ENCODE assay signal across 9 mouse cellular contexts in the genomic region with DNA sequence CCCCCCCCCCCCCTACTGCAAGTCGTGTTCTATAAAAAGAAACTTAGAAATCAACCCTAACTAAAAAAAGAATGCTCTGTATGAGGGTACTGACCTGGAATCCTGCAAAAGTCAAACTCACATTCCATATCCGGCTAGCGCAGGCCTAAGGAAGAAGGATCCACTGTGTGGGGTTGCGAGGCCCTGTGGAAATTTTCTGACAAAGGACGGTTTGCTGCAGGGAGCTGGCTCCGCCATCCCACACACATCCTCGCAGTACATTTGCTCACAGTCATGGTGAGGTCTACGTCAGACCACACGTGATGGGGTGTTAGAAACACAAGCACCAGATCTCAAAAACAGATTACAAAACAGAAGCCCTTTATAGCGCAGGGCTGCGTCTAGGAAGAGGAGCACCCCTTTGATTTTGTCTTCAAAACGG. TPM values are rescaled to one million over a fixed set of nuclear protein-coding genes. Genes with fewer than 3 reads are reported as not detected.
A peak's percentile ranks its signal among the peaks of the same experiment; 100 is the strongest.
DNase-seq lines count a peak whose midpoint lies in the region; ATAC-seq lines count a peak whose summit lies in the region.
"Had no signal": no experiment of that assay in that cellular context is flagged by ENCODE, and none has a peak within 500 bp of the region (broad histone marks: within the 10 kb centered on the region; RNA-seq: fewer than 3 reads in every experiment).

No protein-coding gene starts in this region.

- WGBS in limb, embryonic 15.5 days: 56% methylated on average over 12 of the region's 12 CpGs
- WGBS in forebrain, embryonic 16.5 days: 80% methylated on average over 12 of the region's 12 CpGs

- peaks cover 10% of the 10 kb centered on the region; the same call in 1 of the 2 replicates for H3K4me1 ChIP-seq in limb, embryonic 15.5 days
- no peaks in the 10 kb centered on the region for H3K4me1 ChIP-seq in forebrain, embryonic 16.5 days (replicated peaks; ENCODE audit: control insufficient read depth, insufficient read depth, low read length)

- H3K36me3 ChIP-seq in limb, embryonic 15.5 days: peaks cover 12% of the 10 kb centered on the region; the same call in 1 of the 2 replicates
- H3K36me3 ChIP-seq in forebrain, embryonic 16.5 days (ENCODE audit: control insufficient read depth, insufficient read depth): 0 out of 2 replicates have a peak, but pooled peaks cover 5% of the 10 kb centered on the region

- ATAC-seq in frontal cortex, adult (ENCODE audit: low TSS enrichment): peak; percentile 90
- peak; percentile 96 for ATAC-seq in CD4-positive, CD25-positive, alpha-beta regulatory T cell, adult 4 months
- ATAC-seq in inflammation-experienced regulatory T-cells, adult 6 months: peak; percentile 95
- ATAC-seq in limb, embryonic 15.5 days (ENCODE audit: insufficient number of reproducible peaks, low FRiP score, low TSS enrichment, low read depth): no peak
- ATAC-seq in forebrain, embryonic 16.5 days: no peak

- peak overlapping the region; percentile 44 for H3K27ac ChIP-seq in limb, embryonic 15.5 days
- H3K27ac ChIP-seq in forebrain, embryonic 16.5 days (ENCODE audit: low read length): no peak overlapping the region
- H3K27ac ChIP-seq: liver, embryonic 13.5 days had no signal

- no peak for DNase-seq in frontal cortex, postnatal 10 days (ENCODE audit: low spot score in 2 of 2)
- DNase-seq in embryo, embryonic 11 days: no peak
- DNase-seq in MN1 (ENCODE audit: low spot score): no peak
- DNase-seq: liver, embryonic 13.5 days had no signal

- no peak overlapping the region for H3K4me2 ChIP-seq in limb, embryonic 15.5 days
- H3K4me2 ChIP-seq in forebrain, embryonic 16.5 days (ENCODE audit: low read length): no peak overlapping the region
- H3K4me2 ChIP-seq: liver, embryonic 13.5 days had no signal

- no peak overlapping the region for H3K4me3 ChIP-seq in limb, embryonic 15.5 days
- H3K4me3 ChIP-seq in forebrain, embryonic 16.5 days (replicated peaks; ENCODE audit: low read length): no peak overlapping the region
- H3K4me3 ChIP-seq: liver, embryonic 13.5 days had no signal

- H3K27me3 ChIP-seq in limb, embryonic 15.5 days: no peaks in the 10 kb centered on the region
- no peaks in the 10 kb centered on the region for H3K27me3 ChIP-seq in forebrain, embryonic 16.5 days (replicated peaks; ENCODE audit: control insufficient read depth, insufficient read depth, low read length)
- H3K27me3 ChIP-seq: liver, embryonic 13.5 days had no signal

- H3K9me3 ChIP-seq in limb, embryonic 15.5 days: no peaks in the 10 kb centered on the region
- 0 out of 2 replicates have a peak, but pooled peaks cover 3% of the 10 kb centered on the region for H3K9me3 ChIP-seq in forebrain, embryonic 16.5 days (ENCODE audit: control insufficient read depth, low read length)

- H3K9ac ChIP-seq in limb, embryonic 15.5 days: no peak overlapping the region
- H3K9ac ChIP-seq in forebrain, embryonic 16.5 days (replicated peaks; ENCODE audit: low read depth, low read length): no peak overlapping the region
- H3K9ac ChIP-seq: liver, embryonic 13.5 days had no signal

RNA-seq across cellular contexts. Expression of gene Zbtb38, which starts 56.5 kb away (rescaled TPM):
- polyA plus RNA-seq in CD4-positive, CD25-positive, alpha-beta regulatory T cell, adult 4 months (2017; shearing (Covaris generic)): 10 to 100 TPM; 80.3 to 85.0 TPM
- 10 to 100 TPM; 53.9 to 73.9 (median 69.4) TPM for polyA plus RNA-seq in inflammation-experienced regulatory T-cells, adult 6 months (2017; shearing (Covaris generic))
- polyA plus RNA-seq in limb, embryonic 15.5 days (2015; fragmentation: Nextera tagmentation; extraction: Ambion mirVana): 16.8 and 17.2 TPM in 2 replicates
- polyA plus RNA-seq in forebrain, embryonic 16.5 days (2015; fragmentation: Nextera tagmentation; extraction: Ambion mirVana): 52.3 and 54.0 TPM in 2 replicates

Comparison
In these comparisons a context has a peak if more than half of its experiments do, and no peak if none do; other contexts are left out.
1. ATAC-seq: peak in frontal cortex, adult (single experiment), CD4-positive, CD25-positive, alpha-beta regulatory T cell, adult 4 months (single experiment) and inflammation-experienced regulatory T-cells, adult 6 months (single experiment); none in limb, embryonic 15.5 days (single experiment) and forebrain, embryonic 16.5 days (single experiment).